Mouse (Mus musculus) embryonic facial prominence, embryonic 12.5 days (tissue): ENCODE results near the gene Prss30. TPM values are rescaled to one million over a fixed set of nuclear protein-coding genes. Genes with fewer than 3 reads are reported as not detected.

ENCODE experiments used
- ATAC-seq: fragments of 200-750 bp; cut with Nextera tagmentation; 2 replicates; pipeline ENCODE4 v1.8.0; 2017; ENCODE audit not compliant: insufficient number of reproducible peaks, insufficient read depth, low FRiP score, low TSS enrichment
- H3K27ac ChIP-seq: fragments of 300-500 bp; sonication (generic); 2 replicates; pipeline ENCODE4 v1.5.1; 2016; ENCODE audit warnings: mild to moderate bottlenecking
- H3K27me3 ChIP-seq: fragments of 300-500 bp; sonication (generic); 2 replicates; pipeline ENCODE4 v1.6.1; 2016; ENCODE audit warnings: mild to moderate bottlenecking, moderate library complexity
- H3K36me3 ChIP-seq: fragments of 300-500 bp; sonication (generic); 2 replicates; pipeline ENCODE4 v1.6.1; 2016; ENCODE audit warnings: mild to moderate bottlenecking
- H3K4me1 ChIP-seq: fragments of 300-500 bp; sonication (generic); 2 replicates; pipeline ENCODE4 v1.6.1; 2016
- H3K4me2 ChIP-seq: fragments of 300-500 bp; sonication (generic); replicated peaks from 2 replicates; pipeline ENCODE4 v1.6.1; 2016; ENCODE audit warnings: mild to moderate bottlenecking, moderate library complexity
- H3K4me3 ChIP-seq: fragments of 300-500 bp; sonication (generic); 2 replicates; pipeline ENCODE4 v1.5.1; 2016; ENCODE audit warnings: mild to moderate bottlenecking
- H3K9ac ChIP-seq: fragments of 300-500 bp; sonication (generic); 2 replicates; pipeline ENCODE4 v1.6.1; 2016; ENCODE audit warnings: mild to moderate bottlenecking, moderate library complexity
- H3K9me3 ChIP-seq: fragments of 300-500 bp; sonication (generic); 2 replicates; pipeline ENCODE4 v1.6.1; 2016; ENCODE audit warnings: mild to moderate bottlenecking, moderate library complexity
- WGBS: fragments of 180-500 bp; shearing (Covaris S2); methylation state at CpG from one replicate; pipeline ENCODE4 v1.1.7; 2016; 5-methylcytosine and 5-hydroxymethylcytosine counted together
- polyA plus RNA-seq: library from polyadenylated mRNA; unstranded; fragments of >200 nt; fragmentation: Nextera tagmentation; extraction: Ambion mirVana; gene quantifications from 2 replicates; pipeline ENCODE4 v1.2.1, GENCODE M21; 2016

Gene Prss30
- not detected in 2 replicates for polyA plus RNA-seq

DNA sequence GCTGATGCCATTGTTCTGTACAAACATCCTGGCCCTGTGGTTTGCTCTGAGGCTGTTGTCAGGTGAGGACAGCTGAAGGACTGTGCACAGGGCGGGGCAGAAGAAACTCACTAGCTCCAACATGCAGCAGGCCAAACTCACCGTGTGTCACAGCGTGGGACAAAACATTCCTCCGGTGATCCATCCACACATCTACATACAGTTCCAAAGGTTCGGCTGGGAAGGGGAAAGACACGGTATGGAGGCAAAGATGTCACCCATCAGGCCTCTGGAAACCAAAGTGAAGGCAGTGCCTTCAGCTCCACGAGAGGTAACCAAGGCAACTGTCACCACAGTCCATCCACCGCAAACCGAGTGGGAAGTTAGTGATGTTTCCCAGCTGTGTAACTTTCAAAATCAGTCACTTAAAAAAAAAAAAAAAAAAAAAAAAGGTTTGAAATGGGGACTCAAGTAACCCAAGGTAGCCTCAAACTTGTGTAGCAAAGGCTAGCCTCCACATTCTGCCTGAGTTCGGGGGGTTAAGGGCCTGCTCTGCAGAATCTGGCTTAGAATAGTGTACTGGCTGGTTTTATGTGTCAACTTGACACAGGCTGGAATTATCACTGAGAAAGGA, at the start of gene Prss30:
Prss30 (minus strand) TSS at position 270 of the 613 bp plus-strand sequence.
- H3K27ac ChIP-seq = no peak within 1 kb of the TSS
- H3K36me3 ChIP-seq = no peaks in the 10 kb centered on the region
- WGBS = 74% methylated on average over 10 of the region's 10 CpGs
- no peaks in the 10 kb centered on the region for H3K27me3 ChIP-seq
- H3K4me1 ChIP-seq = no peaks in the 10 kb centered on the region
- no peaks in the 10 kb centered on the region for H3K9me3 ChIP-seq
- no peak within 1 kb of the TSS for H3K4me2 ChIP-seq
- no peak within 1 kb of the TSS for H3K4me3 ChIP-seq
- ATAC-seq = no peak
- H3K9ac ChIP-seq = no peak within 1 kb of the TSS

DNA sequence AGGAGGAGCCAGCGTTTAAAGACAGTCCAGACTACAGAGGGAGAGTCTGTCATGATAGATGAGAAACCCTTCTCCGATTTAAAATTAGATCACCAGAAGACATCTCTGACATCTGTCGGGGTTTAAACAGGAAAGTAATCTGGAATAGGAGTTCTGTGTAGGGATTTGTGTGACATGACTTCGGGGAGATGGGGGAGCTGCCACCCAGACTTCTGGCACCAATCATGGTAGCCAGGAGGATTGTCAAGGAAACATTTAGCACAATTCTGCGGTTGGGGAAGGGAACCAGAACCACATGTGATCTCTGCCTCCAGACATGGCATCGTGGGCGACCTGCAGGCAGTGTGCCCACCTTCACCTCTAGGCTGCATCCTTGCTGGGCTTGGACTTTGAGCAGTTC, 49.1 kb upstream of the Prss30 start:
- H3K4me3 ChIP-seq = no peak overlapping the region
- H3K4me1 ChIP-seq = no peaks in the 10 kb centered on the region
- ATAC-seq = no peak
- no peaks in the 10 kb centered on the region for H3K9me3 ChIP-seq
- no peak overlapping the region for H3K27ac ChIP-seq
- H3K4me2 ChIP-seq = no peak overlapping the region
- 67% methylated on average over 7 of the region's 7 CpGs for WGBS
- no peak overlapping the region for H3K9ac ChIP-seq
- no peaks in the 10 kb centered on the region for H3K36me3 ChIP-seq
- H3K27me3 ChIP-seq = no peaks in the 10 kb centered on the region

DNA sequence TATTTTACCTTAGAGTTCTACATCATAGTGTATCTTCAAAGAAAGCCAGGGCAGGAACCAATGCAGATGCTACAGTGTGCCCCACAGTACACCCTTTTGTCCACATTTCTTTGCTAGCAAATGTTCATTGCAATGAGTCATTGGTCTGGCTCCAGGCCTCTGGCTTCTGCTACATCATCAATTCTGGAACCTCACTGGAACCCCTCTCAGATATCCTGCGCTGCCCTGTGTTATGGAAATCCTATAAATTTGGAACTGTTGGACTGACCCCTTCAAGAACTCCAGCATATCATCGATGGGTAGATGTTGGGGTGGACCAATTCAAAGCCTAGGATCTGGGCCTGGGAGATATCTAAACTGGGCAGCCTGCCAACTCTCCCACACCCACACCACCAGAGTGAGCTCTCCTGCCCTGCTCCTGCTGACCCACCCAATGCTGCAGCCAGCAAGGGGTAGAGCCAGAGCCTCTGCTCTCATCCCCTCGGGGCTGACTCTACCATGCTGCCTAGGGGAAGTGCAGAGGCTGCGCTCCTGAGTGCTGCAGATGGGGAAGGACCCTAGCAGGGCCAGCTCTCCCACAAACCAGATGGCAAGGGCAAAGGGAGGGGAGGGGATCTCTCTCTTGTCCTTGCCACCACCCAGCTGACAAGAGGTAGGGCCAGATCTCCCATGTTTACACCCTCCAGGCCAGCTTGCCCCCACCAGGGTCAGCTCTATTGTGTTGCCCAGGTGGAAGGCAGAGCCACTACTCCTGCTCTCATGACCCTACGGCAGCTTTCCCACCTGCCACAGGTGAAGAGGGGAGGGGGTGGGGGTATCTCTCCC, 41.2 kb upstream of the Prss30 start:
- WGBS = 75% methylated on average over 5 of the region's 5 CpGs
- H3K4me3 ChIP-seq = no peak overlapping the region
- no peak for ATAC-seq
- no peaks in the 10 kb centered on the region for H3K27me3 ChIP-seq
- no peak overlapping the region for H3K4me2 ChIP-seq
- no peaks in the 10 kb centered on the region; the same call in 1 of the 2 replicates for H3K4me1 ChIP-seq
- H3K36me3 ChIP-seq = no peaks in the 10 kb centered on the region
- no peaks in the 10 kb centered on the region for H3K9me3 ChIP-seq
- H3K9ac ChIP-seq = no peak overlapping the region
- 0 out of 2 replicates have a peak overlapping the region, but pooled peaks have one; percentile 3 for H3K27ac ChIP-seq

DNA sequence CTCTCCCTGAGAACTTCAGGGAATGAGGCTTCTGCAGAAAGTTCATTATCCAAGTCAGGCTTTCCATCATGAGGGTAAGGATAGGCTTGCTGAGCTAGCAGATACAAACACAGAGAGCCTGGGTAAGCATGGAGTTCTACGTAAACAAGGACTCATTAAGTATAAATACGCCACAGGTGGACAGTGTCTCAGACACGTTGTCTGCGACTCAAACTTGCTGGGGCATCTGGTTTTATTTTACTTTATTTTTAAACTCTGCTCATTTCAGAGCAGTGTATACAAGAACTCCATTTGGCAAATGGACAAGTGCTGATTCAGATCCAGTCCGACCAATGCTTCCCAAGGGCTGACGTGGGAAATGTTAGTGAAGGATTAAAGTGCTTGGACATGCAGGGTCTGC, 40.3 kb upstream of the Prss30 start:
- no peaks in the 10 kb centered on the region for H3K27me3 ChIP-seq
- H3K9me3 ChIP-seq = no peaks in the 10 kb centered on the region
- 47% methylated on average over 6 of the region's 6 CpGs for WGBS
- no peak overlapping the region for H3K4me2 ChIP-seq
- no peak for ATAC-seq
- H3K36me3 ChIP-seq = no peaks in the 10 kb centered on the region
- H3K4me1 ChIP-seq = no peaks in the 10 kb centered on the region; the same call in 1 of the 2 replicates
- H3K27ac ChIP-seq = 0 out of 2 replicates have a peak overlapping the region, but pooled peaks have one; percentile 3
- H3K9ac ChIP-seq = no peak overlapping the region
- no peak overlapping the region for H3K4me3 ChIP-seq

DNA sequence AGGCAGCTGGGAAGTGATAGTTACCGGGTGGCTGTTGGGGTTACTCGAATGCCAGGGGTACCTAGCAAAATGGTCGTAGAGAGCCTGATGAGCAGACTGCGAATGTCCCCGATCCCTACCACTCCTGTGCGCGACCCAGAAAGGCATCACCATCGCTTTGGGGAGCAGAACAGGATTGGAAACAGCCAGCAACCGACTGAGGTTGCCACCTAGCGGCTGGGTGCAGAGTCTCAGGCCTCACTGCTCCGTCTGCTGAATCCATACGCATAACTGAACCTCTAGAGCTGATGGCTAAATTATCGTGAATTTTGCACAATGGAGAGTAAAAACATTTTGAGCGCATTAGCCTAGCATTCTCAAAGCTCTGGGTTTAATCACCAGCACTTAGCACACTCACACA, 35.4 kb upstream of the Prss30 start:
- no peak overlapping the region for H3K27ac ChIP-seq
- no peak overlapping the region for H3K4me2 ChIP-seq
- H3K9me3 ChIP-seq = no peaks in the 10 kb centered on the region; the same call in 1 of the 2 replicates
- H3K27me3 ChIP-seq = no peaks in the 10 kb centered on the region
- H3K4me3 ChIP-seq = no peak overlapping the region
- no peaks in the 10 kb centered on the region; the same call in 1 of the 2 replicates for H3K4me1 ChIP-seq
- 29% methylated on average over 14 of the region's 14 CpGs for WGBS
- H3K9ac ChIP-seq = no peak overlapping the region
- H3K36me3 ChIP-seq = no peaks in the 10 kb centered on the region
- no peak for ATAC-seq

DNA sequence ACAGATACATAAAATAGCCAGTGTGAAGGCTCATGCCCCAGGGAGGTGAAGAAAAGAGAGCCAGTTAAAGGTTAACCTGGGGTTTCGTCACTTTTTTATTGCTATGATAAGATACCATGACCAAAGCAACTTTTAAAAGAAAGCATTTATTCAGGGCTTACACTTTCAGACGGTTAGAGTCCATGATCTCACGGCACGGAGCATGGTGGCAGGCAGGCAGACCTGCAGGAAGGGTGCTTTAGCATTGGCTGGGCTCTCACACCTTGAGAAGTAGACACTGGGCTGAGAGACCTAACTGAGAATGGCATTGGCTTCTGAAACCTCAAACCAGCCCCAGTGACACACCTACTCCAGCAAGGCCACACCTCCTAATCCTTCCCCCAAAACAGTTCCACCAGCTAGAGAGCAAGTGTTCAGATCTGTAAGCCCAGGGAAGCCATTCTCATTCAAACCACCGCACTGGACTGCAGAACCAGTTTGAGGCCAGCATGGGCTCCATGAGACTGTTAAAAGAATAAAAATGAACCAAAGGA, 34.1 kb upstream of the Prss30 start:
- no peaks in the 10 kb centered on the region for H3K4me1 ChIP-seq
- no peaks in the 10 kb centered on the region; the same call in 1 of the 2 replicates for H3K9me3 ChIP-seq
- no peaks in the 10 kb centered on the region for H3K36me3 ChIP-seq
- no peak overlapping the region for H3K4me2 ChIP-seq
- no peak overlapping the region for H3K9ac ChIP-seq
- no peaks in the 10 kb centered on the region for H3K27me3 ChIP-seq
- no peak for ATAC-seq
- 84% methylated on average over 5 of the region's 5 CpGs for WGBS
- H3K4me3 ChIP-seq = no peak overlapping the region
- no peak overlapping the region for H3K27ac ChIP-seq

DNA sequence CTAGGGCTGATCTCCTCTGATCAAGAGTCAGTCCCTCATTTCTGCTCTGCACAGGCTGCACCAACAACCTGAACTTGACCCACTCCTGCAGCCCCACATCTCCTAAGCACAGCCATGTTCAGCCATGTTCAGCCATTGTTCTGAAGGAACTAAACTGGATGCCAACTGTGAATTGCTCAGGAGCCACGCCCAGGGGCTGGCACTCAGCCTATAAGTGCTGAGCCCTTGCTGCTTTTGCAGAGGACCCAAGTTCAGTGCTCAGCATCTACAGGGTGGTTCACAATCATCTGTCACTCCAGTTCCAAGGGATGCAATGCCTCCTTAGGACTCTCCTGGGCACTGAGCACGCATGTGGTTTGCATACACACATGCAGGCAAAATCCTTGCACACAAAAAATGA, 32.6 kb upstream of the Prss30 start:
- Histone ChIP-seq H3K27me3 (no peaks in the 10 kb centered on the region), H3K9me3 (no peaks in the 10 kb centered on the region; the same call in 1 of the 2 replicates), H3K4me2 (no peak overlapping the region), H3K4me1 (no peaks in the 10 kb centered on the region), H3K36me3 (no peaks in the 10 kb centered on the region), H3K4me3 (no peak overlapping the region), H3K27ac (no peak overlapping the region), H3K9ac (no peak overlapping the region)
- no peak for ATAC-seq
- 81% methylated on average over 2 of the region's 2 CpGs for WGBS

DNA sequence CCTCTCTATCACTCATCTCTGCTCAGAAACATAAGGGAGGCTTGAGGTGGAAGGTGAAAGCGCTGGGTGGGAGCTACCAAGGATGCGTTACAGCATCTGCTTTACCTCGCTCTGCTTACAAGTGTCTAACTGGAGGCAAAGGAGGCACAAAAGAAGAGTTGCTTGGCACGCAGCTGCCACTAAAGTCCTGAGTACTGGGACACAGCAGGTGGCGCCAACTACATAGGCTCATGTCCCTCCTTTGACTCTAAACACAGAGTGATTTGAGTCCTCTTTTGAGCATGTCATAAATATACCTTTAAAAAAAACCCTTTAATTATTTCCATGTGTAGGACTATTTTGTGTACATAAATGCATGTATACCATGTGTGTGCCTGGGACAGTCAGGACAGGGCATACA, 29.3 kb upstream of the Prss30 start:
- no peaks in the 10 kb centered on the region for H3K4me1 ChIP-seq
- H3K9me3 ChIP-seq = no peaks in the 10 kb centered on the region; the same call in 1 of the 2 replicates
- ATAC-seq = no peak
- H3K4me3 ChIP-seq = no peak overlapping the region
- H3K4me2 ChIP-seq = no peak overlapping the region
- no peaks in the 10 kb centered on the region for H3K27me3 ChIP-seq
- 67% methylated on average over 5 of the region's 5 CpGs for WGBS
- no peak overlapping the region for H3K9ac ChIP-seq
- H3K27ac ChIP-seq = no peak overlapping the region
- H3K36me3 ChIP-seq = no peaks in the 10 kb centered on the region

DNA sequence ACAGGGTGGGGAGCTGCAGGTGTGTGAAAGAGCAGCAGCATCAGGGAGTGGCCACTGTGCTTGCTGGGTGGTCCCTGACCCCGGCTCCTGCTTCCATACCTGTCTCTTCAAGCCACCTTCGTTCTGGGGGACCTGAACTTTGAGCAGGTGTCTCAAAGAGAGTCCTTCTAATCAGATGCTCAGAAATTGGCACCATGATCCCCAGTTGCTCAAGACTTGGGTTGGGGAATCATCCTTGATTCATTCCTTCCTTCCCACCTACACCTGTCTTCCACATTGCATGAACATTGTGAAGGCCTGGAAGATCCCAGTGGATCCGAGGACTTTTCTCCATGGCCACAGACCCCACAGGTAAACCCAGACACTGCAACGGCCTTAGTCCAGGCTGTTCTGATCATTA, 27.7 kb upstream of the Prss30 start:
- H3K9ac ChIP-seq = no peak overlapping the region
- H3K36me3 ChIP-seq = no peaks in the 10 kb centered on the region
- H3K4me3 ChIP-seq = no peak overlapping the region
- H3K4me1 ChIP-seq = no peaks in the 10 kb centered on the region
- no peak overlapping the region for H3K27ac ChIP-seq
- ATAC-seq = no peak
- WGBS = 74% methylated on average over 4 of the region's 4 CpGs
- H3K4me2 ChIP-seq = no peak overlapping the region
- H3K27me3 ChIP-seq = no peaks in the 10 kb centered on the region
- H3K9me3 ChIP-seq = no peaks in the 10 kb centered on the region; the same call in 1 of the 2 replicates

DNA sequence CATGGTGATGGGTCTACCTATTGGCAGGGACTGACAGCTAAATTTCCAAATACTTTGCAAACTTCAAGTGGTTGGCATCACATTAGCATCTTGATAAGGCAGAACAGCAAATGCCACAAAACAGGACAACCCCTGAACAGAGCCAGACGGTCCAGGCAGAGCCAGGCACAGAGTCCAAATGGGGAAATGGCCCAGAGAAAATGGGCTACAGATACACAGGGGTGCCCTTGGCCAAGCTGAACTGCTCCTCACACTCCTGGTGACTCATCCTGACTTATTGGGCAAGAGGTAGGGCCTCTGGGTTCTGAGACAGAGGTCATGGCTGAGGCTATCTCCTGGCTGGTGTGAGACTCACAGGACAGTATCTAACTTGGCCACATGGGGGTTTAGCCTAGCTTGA, 27.0 kb upstream of the Prss30 start:
- Histone ChIP-seq H3K36me3 (no peaks in the 10 kb centered on the region), H3K9ac (no peak overlapping the region), H3K27ac (no peak overlapping the region), H3K4me3 (no peak overlapping the region), H3K9me3 (no peaks in the 10 kb centered on the region), H3K4me2 (no peak overlapping the region), H3K27me3 (no peaks in the 10 kb centered on the region), H3K4me1 (no peaks in the 10 kb centered on the region)
- ATAC-seq = no peak
- 56% methylated on average over 1 of the region's 1 CpGs for WGBS

DNA sequence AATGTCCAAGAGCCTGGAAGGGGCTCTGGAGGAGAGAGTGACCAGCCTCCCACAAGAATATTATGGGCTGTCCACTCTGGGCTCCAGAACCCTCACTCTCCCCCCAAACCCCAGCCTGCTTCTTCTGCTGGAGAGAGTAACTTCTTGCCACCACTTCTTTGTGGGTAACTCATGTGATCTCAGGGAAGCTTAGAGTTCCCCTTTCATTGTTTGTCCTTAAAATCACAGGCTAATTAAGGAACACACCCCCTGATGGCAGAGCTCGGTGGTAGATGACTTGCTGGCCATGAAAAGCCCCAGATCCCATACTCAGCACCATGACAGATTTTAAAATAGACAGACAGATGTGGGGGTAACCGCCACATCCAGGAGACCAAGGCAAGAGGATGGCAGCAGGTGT, 26.6 kb upstream of the Prss30 start:
- Histone ChIP-seq H3K9ac (no peak overlapping the region), H3K4me1 (no peaks in the 10 kb centered on the region), H3K4me3 (no peak overlapping the region), H3K27me3 (no peaks in the 10 kb centered on the region), H3K4me2 (no peak overlapping the region), H3K9me3 (no peaks in the 10 kb centered on the region), H3K27ac (no peak overlapping the region), H3K36me3 (no peaks in the 10 kb centered on the region)
- no peak for ATAC-seq
- WGBS = 49% methylated on average over 2 of the region's 2 CpGs

DNA sequence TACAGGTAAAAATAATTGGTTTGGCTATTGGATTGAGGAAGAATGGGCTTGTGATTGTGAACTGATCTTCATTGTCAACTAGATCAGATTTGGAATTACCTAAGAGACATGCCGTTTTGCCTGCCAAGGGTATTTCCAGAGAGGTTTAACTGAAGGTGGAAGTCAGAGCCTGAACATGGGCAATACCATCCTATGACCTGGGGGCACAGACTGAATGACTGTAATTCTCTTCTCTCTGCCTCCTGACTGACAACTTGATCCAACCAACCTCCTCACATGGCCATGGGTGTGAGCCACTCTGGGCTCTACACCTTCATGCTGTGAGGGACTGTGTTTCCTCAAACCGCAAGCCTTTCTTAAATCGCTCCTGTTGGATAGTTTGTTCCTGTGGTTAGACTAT, 24.7 kb upstream of the Prss30 start:
- Histone ChIP-seq H3K4me2 (no peak overlapping the region), H3K27ac (no peak overlapping the region), H3K27me3 (no peaks in the 10 kb centered on the region), H3K36me3 (no peaks in the 10 kb centered on the region), H3K9me3 (no peaks in the 10 kb centered on the region), H3K4me3 (no peak overlapping the region), H3K4me1 (no peaks in the 10 kb centered on the region), H3K9ac (no peak overlapping the region)
- ATAC-seq = no peak
- 92% methylated on average over 3 of the region's 3 CpGs for WGBS
